Mouse (Mus musculus): Measurements from ENCODE around the gene 5031439G07Rik. TPM values are rescaled to one million over a fixed set of nuclear protein-coding genes. Genes with fewer than 3 reads are reported as not detected.

5031439G07Rik gene
- polyA plus RNA-seq, 1 experiment, result 0.63 TPM

DNA sequence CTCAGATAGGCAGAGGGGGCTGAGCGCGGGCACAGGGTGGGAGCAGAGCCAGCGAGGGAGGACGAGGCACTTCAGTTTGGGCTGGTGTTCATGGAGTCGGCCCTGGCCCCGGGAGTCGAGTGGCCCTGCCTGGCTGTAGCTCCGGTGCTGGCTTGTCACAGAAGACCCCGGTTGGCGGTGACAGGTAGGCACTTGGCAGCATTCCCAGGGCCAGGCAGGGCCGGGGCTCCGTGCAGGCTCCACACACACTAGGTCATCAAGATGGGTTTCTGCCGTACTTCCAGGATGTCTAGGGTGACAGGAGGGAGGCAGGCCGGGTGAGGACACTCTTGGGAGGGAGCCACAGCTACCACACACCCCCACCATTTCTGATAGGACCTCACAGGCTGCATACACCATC lies 39.4 kb downstream of the 5031439G07Rik start:
- no peak overlapping the region for H3K4me3 ChIP-seq (replicated peaks)
- TF ChIP-seq TAL1 (IDR thresholded peaks at IDR 0.05; ENCODE audit: low read length) (no peak), GATA1 (IDR thresholded peaks at IDR 0.05; ENCODE audit: low read length) (no peak)
- no peaks in the 10 kb centered on the region for H3K4me1 ChIP-seq (ENCODE audit: control insufficient read depth)
- H3K27me3 ChIP-seq (ENCODE audit: control insufficient read depth), result no peaks in the 10 kb centered on the region
- peaks cover 20% of the 10 kb centered on the region for H3K36me3 ChIP-seq (ENCODE audit: control insufficient read depth)
- no peaks in the 10 kb centered on the region for H3K9me3 ChIP-seq (ENCODE audit: control insufficient read depth, low read length)

DNA sequence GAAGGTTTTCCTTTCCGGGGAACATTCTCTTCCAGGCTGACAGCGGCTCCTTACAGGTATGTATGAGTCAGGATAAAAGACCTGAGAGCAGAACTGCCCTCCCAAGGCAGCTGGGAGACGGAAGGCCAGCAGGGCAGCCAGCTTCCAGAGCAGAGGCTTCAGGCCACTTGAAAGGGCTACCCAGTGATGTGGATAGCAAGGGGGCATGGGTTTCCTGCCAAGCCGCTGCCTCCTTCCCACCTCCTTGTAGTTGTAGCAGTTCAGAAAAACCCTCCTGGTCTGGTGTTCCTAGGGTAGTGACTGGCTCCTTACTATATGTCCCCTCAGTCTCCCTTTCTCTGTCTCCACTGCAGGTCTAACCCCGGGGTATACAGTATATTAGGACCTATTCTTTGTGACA lies 44.0 kb downstream of the 5031439G07Rik start:
- no peaks in the 10 kb centered on the region for H3K9me3 ChIP-seq (ENCODE audit: control insufficient read depth, low read length)
- peaks cover 54% of the 10 kb centered on the region for H3K36me3 ChIP-seq (ENCODE audit: control insufficient read depth)
- H3K4me1 ChIP-seq (ENCODE audit: control insufficient read depth), result no peaks in the 10 kb centered on the region
- H3K4me3 ChIP-seq (replicated peaks), result no peak overlapping the region
- H3K27me3 ChIP-seq (ENCODE audit: control insufficient read depth), result no peaks in the 10 kb centered on the region
- no peak for TF ChIP-seq TAL1 (IDR thresholded peaks at IDR 0.05; ENCODE audit: low read length)
- no peak for TF ChIP-seq GATA1 (IDR thresholded peaks at IDR 0.05; ENCODE audit: low read length)

DNA sequence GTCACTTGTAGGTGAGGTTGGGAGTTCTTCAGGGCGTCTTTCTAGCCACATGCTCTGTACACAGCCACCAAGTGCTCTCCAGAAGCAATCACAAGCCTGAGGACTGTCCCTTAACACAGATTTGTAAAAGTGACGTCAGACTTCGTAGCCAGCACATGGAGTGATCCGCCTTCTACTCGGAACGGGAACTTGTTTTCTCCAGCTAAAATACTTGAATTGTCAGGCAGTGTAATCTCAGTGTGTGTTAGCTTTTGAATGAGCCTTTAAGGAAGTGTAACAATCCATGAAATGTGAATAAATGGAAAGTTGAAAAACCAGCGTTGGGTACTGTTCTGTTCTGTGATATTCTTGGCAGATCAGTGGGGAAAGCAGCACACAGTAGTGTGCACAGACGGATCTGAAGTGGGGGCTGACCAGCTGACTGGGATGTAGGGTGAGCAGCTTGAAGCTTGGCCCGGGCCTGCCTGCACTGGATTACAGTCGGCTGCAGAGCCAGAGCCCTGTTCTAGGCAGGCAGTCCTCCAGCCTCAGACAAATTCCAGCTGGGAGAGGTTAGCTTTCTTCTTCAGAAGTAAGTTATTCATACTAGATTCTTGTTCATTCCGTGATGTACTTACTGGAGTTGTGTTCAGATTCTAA lies 45.6 kb downstream of the 5031439G07Rik start:
- H3K4me3 ChIP-seq (replicated peaks), result no peak overlapping the region

DNA sequence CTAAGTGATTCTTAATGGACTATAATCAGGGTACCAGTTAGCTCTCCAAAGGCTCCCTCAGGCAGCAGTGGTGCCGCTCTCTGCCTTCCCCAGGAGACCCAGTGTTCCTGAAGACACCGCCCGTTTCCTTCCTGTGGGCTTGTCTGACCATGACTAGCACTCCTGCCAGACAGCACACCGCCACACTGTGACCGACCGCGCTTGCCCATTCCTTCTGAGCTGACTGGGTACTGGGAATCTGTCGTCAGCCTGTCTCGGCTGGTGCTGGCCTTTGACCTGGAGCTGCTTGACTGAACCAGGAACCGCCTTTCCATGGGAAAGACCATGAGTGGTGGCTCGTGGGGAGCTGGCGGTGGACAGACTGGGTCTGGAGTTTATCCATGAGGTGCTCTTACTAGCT lies 48.2 kb downstream of the 5031439G07Rik start:
- Histone ChIP-seq H3K4me1 (ENCODE audit: control insufficient read depth) (no peaks in the 10 kb centered on the region), H3K4me3 (replicated peaks) (no peak overlapping the region), H3K36me3 (ENCODE audit: control insufficient read depth) (peaks cover 89% of the 10 kb centered on the region), H3K27me3 (ENCODE audit: control insufficient read depth) (no peaks in the 10 kb centered on the region), H3K9me3 (ENCODE audit: control insufficient read depth, low read length) (no peaks in the 10 kb centered on the region)
- TF ChIP-seq TAL1 (IDR thresholded peaks at IDR 0.05; ENCODE audit: low read length) (no peak), GATA1 (IDR thresholded peaks at IDR 0.05; ENCODE audit: low read length) (no peak)

More for the DNA sequence above, 45.6 kb downstream of the 5031439G07Rik start:
- Histone ChIP-seq H3K27me3 (ENCODE audit: control insufficient read depth) (no peaks in the 10 kb centered on the region), H3K9me3 (ENCODE audit: control insufficient read depth, low read length) (no peaks in the 10 kb centered on the region), H3K36me3 (ENCODE audit: control insufficient read depth) (peaks cover 62% of the 10 kb centered on the region), H3K4me1 (ENCODE audit: control insufficient read depth) (no peaks in the 10 kb centered on the region)
- TF ChIP-seq TAL1 (IDR thresholded peaks at IDR 0.05; ENCODE audit: low read length), result no peak
- no peak for TF ChIP-seq GATA1 (IDR thresholded peaks at IDR 0.05; ENCODE audit: low read length)

GRCm38 (mm10) chr15:84934901-84935300 lies 53.5 kb downstream of the 5031439G07Rik start:
- Histone ChIP-seq H3K4me1 (ENCODE audit: control insufficient read depth) (peaks cover 9% of the 10 kb centered on the region), H3K27me3 (ENCODE audit: control insufficient read depth) (no peaks in the 10 kb centered on the region), H3K9me3 (ENCODE audit: control insufficient read depth, low read length) (no peaks in the 10 kb centered on the region), H3K36me3 (ENCODE audit: control insufficient read depth) (peaks cover 100% of the 10 kb centered on the region), H3K4me3 (replicated peaks) (no peak overlapping the region)
- TF ChIP-seq GATA1 (IDR thresholded peaks at IDR 0.05; ENCODE audit: low read length) (no peak), TAL1 (IDR thresholded peaks at IDR 0.05; ENCODE audit: low read length) (no peak)

DNA sequence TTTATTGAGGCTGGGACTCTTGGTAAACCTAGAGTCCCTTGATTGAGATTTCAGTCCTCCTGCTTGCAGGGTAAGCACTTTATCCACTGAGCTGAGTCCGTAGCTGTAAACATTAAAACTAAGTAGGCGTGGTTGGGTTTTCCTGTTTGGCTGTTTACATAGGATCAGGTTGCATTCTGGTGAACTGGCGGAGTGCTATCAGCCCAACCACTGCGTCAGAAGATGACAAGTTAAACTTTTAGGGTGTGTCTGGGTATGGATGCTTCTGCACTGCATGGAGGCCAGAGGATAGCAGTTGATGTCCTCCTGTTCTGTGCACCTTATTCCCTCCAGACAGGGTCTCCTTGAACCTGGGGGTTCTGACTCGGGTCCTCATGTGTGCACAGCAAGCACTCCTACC lies 56.0 kb downstream of the 5031439G07Rik start:
- H3K27me3 ChIP-seq (ENCODE audit: control insufficient read depth), result no peaks in the 10 kb centered on the region
- H3K9me3 ChIP-seq (ENCODE audit: control insufficient read depth, low read length), result no peaks in the 10 kb centered on the region
- no peak for TF ChIP-seq TAL1 (IDR thresholded peaks at IDR 0.05; ENCODE audit: low read length)
- TF ChIP-seq GATA1 (IDR thresholded peaks at IDR 0.05; ENCODE audit: low read length), result no peak
- H3K4me1 ChIP-seq (ENCODE audit: control insufficient read depth), result peaks cover 9% of the 10 kb centered on the region
- peaks cover 100% of the 10 kb centered on the region for H3K36me3 ChIP-seq (ENCODE audit: control insufficient read depth)
- no peak overlapping the region for H3K4me3 ChIP-seq (replicated peaks)

- Histone ChIP-seq H3K36me3 (ENCODE audit: control insufficient read depth) (peaks cover 60% of the 10 kb centered on the region), H3K27me3 (ENCODE audit: control insufficient read depth) (no peaks in the 10 kb centered on the region), H3K9me3 (ENCODE audit: control insufficient read depth, low read length) (no peaks in the 10 kb centered on the region), H3K4me1 (ENCODE audit: control insufficient read depth) (peaks cover 37% of the 10 kb centered on the region), H3K4me3 (replicated peaks) (peak overlapping the region; percentile 100)
- no peak for TF ChIP-seq GATA1 (IDR thresholded peaks at IDR 0.05; ENCODE audit: low read length)
- no peak for TF ChIP-seq TAL1 (IDR thresholded peaks at IDR 0.05; ENCODE audit: low read length)
These were observed 62.8 kb downstream of the 5031439G07Rik start for GRCm38 (mm10) chr15:84925495-84926018.

- Histone ChIP-seq H3K27me3 (ENCODE audit: control insufficient read depth) (no peaks in the 10 kb centered on the region), H3K4me1 (ENCODE audit: control insufficient read depth) (peaks cover 37% of the 10 kb centered on the region), H3K9me3 (ENCODE audit: control insufficient read depth, low read length) (no peaks in the 10 kb centered on the region), H3K36me3 (ENCODE audit: control insufficient read depth) (peaks cover 55% of the 10 kb centered on the region), H3K4me3 (replicated peaks) (peak overlapping the region; percentile 100)
- TF ChIP-seq TAL1 (IDR thresholded peaks at IDR 0.05; ENCODE audit: low read length) (no peak), GATA1 (IDR thresholded peaks at IDR 0.05; ENCODE audit: low read length) (no peak)
These were observed 63.5 kb downstream of the 5031439G07Rik start for GRCm38 (mm10) chr15:84924781-84925315.

- Histone ChIP-seq H3K4me3 (replicated peaks) (peak overlapping the region; percentile 100), H3K4me1 (ENCODE audit: control insufficient read depth) (peaks cover 37% of the 10 kb centered on the region), H3K9me3 (ENCODE audit: control insufficient read depth, low read length) (no peaks in the 10 kb centered on the region), H3K36me3 (ENCODE audit: control insufficient read depth) (peaks cover 51% of the 10 kb centered on the region), H3K27me3 (ENCODE audit: control insufficient read depth) (no peaks in the 10 kb centered on the region)
- TF ChIP-seq TAL1 (IDR thresholded peaks at IDR 0.05; ENCODE audit: low read length) (no peak), GATA1 (IDR thresholded peaks at IDR 0.05; ENCODE audit: low read length) (no peak)
These were observed 64.7 kb downstream of the 5031439G07Rik start for GRCm38 (mm10) chr15:84923508-84924181.
